Mouse (Mus musculus) neutrophil, adult 59 days (primary cell): Measurements from ENCODE around the gene Olfr987. TPM values are rescaled to one million over a fixed set of nuclear protein-coding genes. Genes with fewer than 3 reads are reported as not detected.

ENCODE experiments used
- total RNA-seq, 2 experiments: library from RNA; stranded (reverse); gene quantifications; 1 replicate in 1 of 2; 2 replicates in 1 of 2; pipeline ENCODE4 v1.2.4; 2023

The Olfr987 gene
- not detected for total RNA-seq

GRCm38 (mm10) chr2:85339215-85339614 is at the start of gene Olfr987:
TSS of gene Olfr987 (minus strand) at chr2:85339315.

GRCm38 (mm10) chr2:85363127-85363526 is 24.0 kb upstream of the Olfr987 start, which contains the start of gene Olfr988:
TSS of gene Olfr988 (minus strand) at chr2:85363227.

Other genes with a start within 250 kb of the Olfr987 start
- 1 to 10 TPM; 2.3 TPM for gene Aplnr, start 203.1 kb downstream of the Olfr987 start, total RNA-seq
- gene Lrrc55, start 142.1 kb downstream of the Olfr987 start, total RNA-seq = not detected
- gene Olfr988, start 23.9 kb upstream of the Olfr987 start, total RNA-seq = not detected
- gene Olfr992, start 70.2 kb upstream of the Olfr987 start, total RNA-seq = not detected
- not detected for gene Olfr993, start 75.6 kb upstream of the Olfr987 start, total RNA-seq
- not detected for gene Olfr994, start 97.1 kb upstream of the Olfr987 start, total RNA-seq
- not detected for gene Olfr995, start 104.3 kb upstream of the Olfr987 start, total RNA-seq
- gene 4833423E24Rik, start 179.7 kb upstream of the Olfr987 start, total RNA-seq = not detected
- not detected for gene Olfr996, start 239.9 kb upstream of the Olfr987 start, total RNA-seq
- not detected for gene Olfr998, start 249.6 kb upstream of the Olfr987 start, total RNA-seq